Mouse (Mus musculus): ENCODE measurements at regions not wholly inside any gene's neighbourhood (a gene's known extent, or its start where the extent isn't known, plus 50 kb on each side); places are given as distances from the start of the nearest gene placed in this dataset.

GRCm38 (mm10) chr12:12706326-12706920 is 235.3 kb downstream of the Mycn start:
- H3K4me3 ChIP-seq: no peak overlapping the region
- DNase-seq (ENCODE audit: low spot score in 2 of 2): no peak
- no peak for TF ChIP-seq CTCF (conservative IDR thresholded peaks at IDR 0.05)
- H3K27ac ChIP-seq: no peak overlapping the region

GRCm38 (mm10) chr12:12701735-12702134 is 240.0 kb downstream of the Mycn start:
- no peak for TF ChIP-seq CTCF (conservative IDR thresholded peaks at IDR 0.05)
- no peak overlapping the region for H3K4me3 ChIP-seq
- H3K27ac ChIP-seq: no peak overlapping the region
- no peak for DNase-seq (ENCODE audit: low spot score in 2 of 2)

GRCm38 (mm10) chr12:12701060-12701667 is 240.6 kb downstream of the Mycn start:
- Histone ChIP-seq H3K4me3 (no peak overlapping the region), H3K27ac (no peak overlapping the region)
- DNase-seq (ENCODE audit: low spot score in 2 of 2): no peak
- TF ChIP-seq CTCF (conservative IDR thresholded peaks at IDR 0.05): no peak

GRCm38 (mm10) chr12:12693838-12694777 is 247.6 kb downstream of the Mycn start:
- DNase-seq (ENCODE audit: low spot score in 2 of 2): no peak
- TF ChIP-seq CTCF (conservative IDR thresholded peaks at IDR 0.05): no peak
- Histone ChIP-seq H3K4me3 (no peak overlapping the region), H3K27ac (no peak overlapping the region)

GRCm38 (mm10) chr12:12687376-12687775 is 254.3 kb downstream of the Mycn start:
- no peak overlapping the region for H3K27ac ChIP-seq
- DNase-seq (ENCODE audit: low spot score in 2 of 2): no peak
- H3K4me3 ChIP-seq: no peak overlapping the region
- TF ChIP-seq CTCF (conservative IDR thresholded peaks at IDR 0.05): no peak

- Histone ChIP-seq H3K4me3 (no peak overlapping the region), H3K27ac (no peak overlapping the region)
- no peak for DNase-seq (ENCODE audit: low spot score in 2 of 2)
- no peak for TF ChIP-seq CTCF (conservative IDR thresholded peaks at IDR 0.05)
These were observed 256.5 kb downstream of the Mycn start for GRCm38 (mm10) chr12:12685217-12685522.

- peak in 1 of 2 experiments; percentile 12 for DNase-seq (ENCODE audit: low spot score in 2 of 2)
- no peak overlapping the region for H3K27ac ChIP-seq
These were observed 257.1 kb downstream of the Mycn start for GRCm38 (mm10) chr12:12684481-12685216.

GRCm38 (mm10) chr12:12683733-12684470 is 257.8 kb downstream of the Mycn start:
- DNase-seq (ENCODE audit: low spot score in 2 of 2): no peak
- Histone ChIP-seq H3K4me3 (no peak overlapping the region), H3K27ac (no peak overlapping the region)
- TF ChIP-seq CTCF (conservative IDR thresholded peaks at IDR 0.05): no peak

More at GRCm38 (mm10) chr12:12684481-12685216, 257.1 kb downstream of the Mycn start:
- no peak overlapping the region; the same call in 1 of the 2 replicates for H3K4me3 ChIP-seq
- no peak for TF ChIP-seq CTCF (conservative IDR thresholded peaks at IDR 0.05)

GRCm38 (mm10) chr12:12681101-12681500 is 260.6 kb downstream of the Mycn start:
- peak overlapping the region; percentile 42 for H3K4me3 ChIP-seq
- no peak for DNase-seq (ENCODE audit: low spot score in 2 of 2)
- no peak for TF ChIP-seq CTCF (conservative IDR thresholded peaks at IDR 0.05)
- H3K27ac ChIP-seq: peak overlapping the region; percentile 73

- peak; percentile 53 to 54 for DNase-seq (ENCODE audit: low spot score in 2 of 2)
- Histone ChIP-seq H3K4me3 (peak overlapping the region; percentile 45), H3K27ac (peak overlapping the region; percentile 73)
- TF ChIP-seq CTCF (conservative IDR thresholded peaks at IDR 0.05): no peak
These were observed 261.3 kb downstream of the Mycn start for GRCm38 (mm10) chr12:12680371-12680921.

GRCm38 (mm10) chr12:12676676-12677075 is 265.0 kb downstream of the Mycn start:
- no peak for TF ChIP-seq CTCF (conservative IDR thresholded peaks at IDR 0.05)
- Histone ChIP-seq H3K27ac (no peak overlapping the region), H3K4me3 (no peak overlapping the region)
- DNase-seq (ENCODE audit: low spot score in 2 of 2): peak; percentile 61 to 66

- Histone ChIP-seq H3K4me3 (no peak overlapping the region), H3K27ac (no peak overlapping the region)
- no peak for DNase-seq (ENCODE audit: low spot score in 2 of 2)
- no peak for TF ChIP-seq CTCF (conservative IDR thresholded peaks at IDR 0.05)
These were observed 271.8 kb downstream of the Mycn start for GRCm38 (mm10) chr12:12669931-12670330.
